Mouse (Mus musculus) thymus, adult 2 months (tissue): Measurements from ENCODE around the gene Cdyl. TPM values are rescaled to one million over a fixed set of nuclear protein-coding genes. Genes with fewer than 3 reads are reported as not detected.

Experiments
- DNase-seq: peaks from one replicate; pipeline ENCODE4 v3.0.0; 2021
- H3K27ac ChIP-seq: fragments of 200-500 bp; 2 replicates; pipeline ENCODE4 v1.5.1; 2012; ENCODE audit warnings: low read length, control low read depth; ENCODE audit not compliant: control insufficient read depth, insufficient read depth
- H3K27me3 ChIP-seq: fragments of 200-500 bp; 2 replicates; pipeline ENCODE4 v1.6.1; 2012; ENCODE audit warnings: mild to moderate bottlenecking, low read length, moderate library complexity, mixed read lengths; ENCODE audit not compliant: control insufficient read depth, insufficient read depth
- H3K36me3 ChIP-seq: fragments of 200-500 bp; 2 replicates; pipeline ENCODE4 v1.6.1; 2012; ENCODE audit warnings: mild to moderate bottlenecking, low read length, moderate library complexity; ENCODE audit not compliant: control insufficient read depth, insufficient read depth
- H3K4me1 ChIP-seq: fragments of 200-500 bp; replicated peaks from 2 replicates; pipeline ENCODE4 v1.6.1; 2012; ENCODE audit warnings: low read length; ENCODE audit not compliant: control insufficient read depth, insufficient read depth
- H3K4me3 ChIP-seq: fragments of 200-500 bp; 2 replicates; pipeline ENCODE4 v1.5.1; 2012; ENCODE audit warnings: mild to moderate bottlenecking, low read length, control low read depth, moderate library complexity; ENCODE audit not compliant: control insufficient read depth, insufficient read depth
- CTCF ChIP-seq: fragments of 200-500 bp; IDR thresholded peaks from 2 replicates; pipeline ENCODE4 v1.5.1; 2012; ENCODE audit warnings: mild to moderate bottlenecking, control low read depth, low read length, moderate library complexity, borderline replicate concordance; ENCODE audit not compliant: control insufficient read depth, poor library complexity, insufficient read depth; ENCODE audit errors: extremely low read depth
- POLR2A ChIP-seq: fragments of 200-500 bp; IDR thresholded peaks from 2 replicates; pipeline ENCODE4 v1.6.1; 2012; ENCODE audit warnings: mild to moderate bottlenecking, low read length, control low read depth, moderate library complexity; ENCODE audit not compliant: control insufficient read depth, poor library complexity, insufficient read depth; ENCODE audit errors: extremely low read depth
- WGBS: fragments of 180-500 bp; shearing (Covaris S2); methylation state at CpG from one replicate; pipeline ENCODE4 v1.1.7; 2018; 5-methylcytosine and 5-hydroxymethylcytosine counted together
- polyA plus RNA-seq: library from polyadenylated mRNA; depleted of rRNA; stranded (reverse); fragments of >200 nt; gene quantifications from 2 replicates; pipeline ENCODE4 v1.2.3, GENCODE M21; 2012

The Cdyl gene
- polyA plus RNA-seq, 1 experiment: 6.1 TPM

DNA sequence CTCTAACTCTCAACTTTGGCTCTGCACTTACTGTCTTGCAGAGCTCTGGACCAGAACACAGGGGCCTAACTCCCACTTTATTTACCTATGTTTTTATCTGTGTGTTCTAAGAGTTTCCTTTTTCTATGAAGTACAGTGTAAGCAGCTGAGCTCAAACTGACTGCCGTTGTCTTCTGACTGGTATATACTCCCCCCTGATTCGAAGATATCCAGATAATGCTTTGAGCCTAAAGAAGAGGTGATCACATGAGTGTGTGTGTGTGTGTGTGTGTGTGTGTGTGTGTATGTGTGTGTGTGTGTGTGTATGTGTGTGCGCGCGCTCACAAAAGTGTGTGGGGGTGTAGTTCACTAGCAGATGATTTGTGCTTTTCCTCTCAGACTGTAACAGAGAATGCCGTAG is 95.4 kb downstream of the Cdyl start:
- no peaks in the 10 kb centered on the region for H3K36me3 ChIP-seq
- no peak overlapping the region for H3K27ac ChIP-seq
- DNase-seq: no peak
- no peak overlapping the region for H3K4me3 ChIP-seq
- no peak for TF ChIP-seq CTCF
- peaks cover 18% of the 10 kb centered on the region for H3K4me1 ChIP-seq
- 79% methylated on average over 6 of the region's 6 CpGs for WGBS
- H3K27me3 ChIP-seq: no peaks in the 10 kb centered on the region

DNA sequence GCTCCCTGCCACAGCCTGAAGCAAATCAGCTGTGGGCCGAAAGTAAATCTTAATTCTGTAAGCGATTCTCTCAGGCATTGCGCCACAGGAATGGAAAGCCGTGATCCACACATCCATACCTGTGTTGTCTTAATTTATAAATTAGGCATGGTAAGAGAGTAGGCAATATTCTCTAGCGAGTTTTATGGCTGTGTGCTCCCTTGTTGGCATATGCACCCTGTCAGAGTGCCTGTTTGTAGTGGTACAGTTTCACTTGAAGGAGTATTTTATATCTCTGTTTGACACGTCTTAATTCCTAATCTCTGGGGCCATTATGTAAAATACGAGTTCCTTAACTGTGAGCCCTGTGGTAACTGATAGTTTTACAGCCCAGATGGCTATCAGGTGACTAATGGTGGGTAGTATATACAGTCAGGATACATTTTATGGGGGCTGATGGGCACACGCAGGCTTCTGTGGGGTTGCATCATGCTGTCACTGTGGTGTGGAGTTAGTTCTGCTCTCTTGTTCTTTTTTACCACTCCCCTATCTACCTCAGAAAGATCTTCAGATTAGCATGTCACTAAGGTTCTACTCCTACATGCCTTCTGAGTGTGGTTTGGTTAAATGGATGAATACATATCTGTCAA is 96.1 kb downstream of the Cdyl start:
- Histone ChIP-seq H3K36me3 (no peaks in the 10 kb centered on the region), H3K4me3 (no peak overlapping the region), H3K27me3 (no peaks in the 10 kb centered on the region), H3K27ac (no peak overlapping the region), H3K4me1 (peaks cover 18% of the 10 kb centered on the region)
- no peak for DNase-seq
- no peak for TF ChIP-seq POLR2A
- no peak for TF ChIP-seq CTCF
- 80% methylated on average over 8 of the region's 8 CpGs for WGBS

DNA sequence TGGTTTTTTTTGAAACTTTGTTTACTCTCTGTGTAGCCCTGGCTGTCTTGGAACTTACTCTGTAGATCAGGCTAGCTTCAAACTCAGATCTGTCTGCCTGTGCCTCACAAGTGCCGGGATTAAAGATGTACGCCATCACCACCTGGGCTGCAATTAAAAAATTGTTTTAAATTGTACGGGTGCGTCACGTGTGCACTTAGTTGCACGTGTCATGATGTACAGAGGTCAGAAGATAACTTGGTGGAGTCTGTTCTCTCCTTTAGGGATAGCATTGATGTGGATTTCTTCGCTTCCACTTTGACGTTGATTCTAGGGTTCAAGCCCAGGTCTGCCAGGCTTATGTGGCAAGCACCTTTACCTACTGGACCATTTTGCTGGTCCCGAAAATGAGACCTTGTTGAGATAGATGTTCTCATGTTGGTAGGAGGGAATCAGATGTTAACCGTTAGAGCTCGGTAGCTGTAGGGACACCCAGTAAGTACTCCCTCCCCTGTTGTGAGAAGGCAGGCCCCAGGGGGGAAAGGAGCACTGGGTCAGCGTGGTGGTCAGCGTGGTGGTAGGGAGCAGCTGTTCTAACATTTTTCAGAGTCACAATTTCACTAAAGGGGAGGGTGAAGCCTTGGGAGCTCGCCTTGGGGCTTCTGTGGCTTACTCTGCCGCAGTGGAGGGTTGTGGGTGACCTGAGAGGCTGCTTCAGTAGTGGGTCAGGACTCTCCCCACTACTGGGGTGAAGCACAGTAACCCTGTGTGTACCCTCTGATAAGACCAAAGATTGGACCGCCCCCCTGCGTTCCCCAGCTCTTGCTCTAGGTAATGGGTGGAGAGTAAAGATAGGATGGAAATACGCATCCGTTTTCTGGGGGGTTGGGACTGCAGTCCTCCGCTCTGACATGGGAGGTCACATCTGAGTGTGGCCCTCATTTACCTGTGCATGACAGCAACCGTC is 97.0 kb downstream of the Cdyl start:
- Histone ChIP-seq H3K36me3 (no peaks in the 10 kb centered on the region), H3K27me3 (no peaks in the 10 kb centered on the region), H3K27ac (no peak overlapping the region), H3K4me1 (peaks cover 20% of the 10 kb centered on the region), H3K4me3 (no peak overlapping the region)
- no peak for TF ChIP-seq POLR2A
- no peak for TF ChIP-seq CTCF
- 86% methylated on average over 21 of the region's 21 CpGs for WGBS
- no peak for DNase-seq

DNA sequence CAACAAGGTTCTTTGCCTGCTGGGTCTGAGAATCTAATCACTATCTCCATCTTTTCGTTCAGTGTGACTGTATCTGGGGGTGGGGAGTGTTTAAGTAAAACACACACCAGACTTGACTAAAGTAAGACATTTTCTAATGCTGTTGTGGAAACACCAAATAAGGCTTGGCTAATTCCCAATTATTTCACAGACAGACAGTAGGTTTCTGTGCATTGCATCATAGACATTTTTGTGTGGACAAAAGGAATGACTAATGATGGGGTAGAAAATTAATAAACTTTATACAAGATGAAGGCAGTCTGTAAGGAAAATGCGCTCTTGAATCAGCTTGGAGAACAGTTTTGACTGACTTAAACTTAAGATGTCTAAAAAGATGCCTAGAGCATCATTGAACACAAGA is 100.7 kb downstream of the Cdyl start:
- H3K4me3 ChIP-seq: no peak overlapping the region
- DNase-seq: no peak
- no peak overlapping the region for H3K27ac ChIP-seq
- H3K36me3 ChIP-seq: no peaks in the 10 kb centered on the region
- no peaks in the 10 kb centered on the region for H3K27me3 ChIP-seq
- 91% methylated on average over 2 of the region's 2 CpGs for WGBS
- H3K4me1 ChIP-seq: peaks cover 12% of the 10 kb centered on the region
- TF ChIP-seq CTCF (no peak), POLR2A (no peak)

DNA sequence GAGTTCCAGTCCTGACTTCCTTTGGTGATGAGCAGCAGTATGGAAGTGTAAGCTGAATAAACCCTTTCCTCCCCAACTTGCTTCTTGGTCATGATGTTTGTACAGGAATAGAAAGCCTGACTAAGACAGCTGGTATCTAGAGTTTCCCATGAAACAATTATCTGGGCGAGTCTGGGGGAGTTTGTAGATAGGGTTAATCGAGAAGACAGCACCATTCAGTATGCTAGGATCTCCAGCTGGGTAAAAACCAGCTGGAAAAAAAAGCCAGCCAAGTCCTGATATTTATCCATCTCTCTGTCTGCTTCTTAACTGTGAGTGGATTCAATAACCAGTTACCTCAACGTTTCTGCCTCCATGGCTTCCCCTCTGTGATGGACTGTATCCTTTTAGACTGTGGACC is 104.9 kb downstream of the Cdyl start:
- Histone ChIP-seq H3K4me1 (peaks cover 4% of the 10 kb centered on the region), H3K4me3 (no peak overlapping the region), H3K27me3 (no peaks in the 10 kb centered on the region), H3K36me3 (no peaks in the 10 kb centered on the region), H3K27ac (no peak overlapping the region)
- WGBS: 86% methylated on average over 3 of the region's 3 CpGs
- no peak for TF ChIP-seq CTCF
- TF ChIP-seq POLR2A: no peak
- no peak for DNase-seq

DNA sequence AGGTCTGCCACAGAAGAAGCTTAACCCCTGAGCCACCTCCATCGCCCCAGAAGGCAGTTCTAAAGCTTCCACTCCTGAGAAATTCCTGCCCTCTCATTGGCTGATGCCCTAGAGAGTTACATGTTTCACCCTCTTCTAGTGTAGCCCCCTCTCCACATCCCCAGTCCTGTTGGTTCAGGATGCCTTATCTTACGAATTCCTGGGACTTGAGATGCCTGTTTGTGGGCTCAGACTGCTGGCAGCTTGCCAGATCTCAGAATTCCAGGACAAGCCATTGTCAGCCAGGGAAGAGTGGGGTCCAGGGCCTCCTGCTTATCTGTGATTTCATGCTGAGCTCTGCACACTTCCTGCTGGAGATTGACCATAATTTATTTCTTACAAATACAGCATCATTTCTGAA is 106.2 kb downstream of the Cdyl start:
- Histone ChIP-seq H3K4me3 (no peak overlapping the region), H3K27me3 (no peaks in the 10 kb centered on the region), H3K4me1 (peaks cover 4% of the 10 kb centered on the region), H3K36me3 (no peaks in the 10 kb centered on the region), H3K27ac (no peak overlapping the region)
- WGBS: 94% methylated on average over 2 of the region's 2 CpGs
- TF ChIP-seq CTCF (no peak), POLR2A (no peak)
- DNase-seq: no peak
